Mouse (Mus musculus) liver, embryonic 11.5 days (tissue): ENCODE data around the gene Exoc6. TPM values are rescaled to one million over a fixed set of nuclear protein-coding genes. Genes with fewer than 3 reads are reported as not detected.

ENCODE experiments used
- ATAC-seq: fragments of 200-750 bp; cut with Nextera tagmentation; replicated peaks from 2 replicates; pipeline ENCODE4 v1.8.0; 2017; ENCODE audit warnings: moderate number of reproducible peaks, mild to moderate bottlenecking, moderate TSS enrichment, moderate library complexity; ENCODE audit not compliant: low FRiP score
- DNase-seq: peaks from one replicate; pipeline ENCODE4 v3.0.0-alpha.2; 2017; ENCODE audit warnings: low spot score
- H3K27ac ChIP-seq: fragments of 300-500 bp; sonication (generic); 2 replicates; pipeline ENCODE4 v1.5.1; 2014; ENCODE audit warnings: mild to moderate bottlenecking, low read depth, low read length, control low read depth
- H3K27me3 ChIP-seq: fragments of 300-500 bp; sonication (generic); replicated peaks from 2 replicates; pipeline ENCODE4 v1.6.1; 2014; ENCODE audit warnings: low read length, mixed read lengths; ENCODE audit not compliant: control insufficient read depth, insufficient read depth
- H3K36me3 ChIP-seq: fragments of 300-500 bp; sonication (generic); 2 replicates; pipeline ENCODE4 v1.6.1; 2014; ENCODE audit warnings: mild to moderate bottlenecking, low read length, moderate library complexity, mixed read lengths; ENCODE audit not compliant: control insufficient read depth, insufficient read depth
- H3K4me1 ChIP-seq: fragments of 300-500 bp; sonication (generic); replicated peaks from 2 replicates; pipeline ENCODE4 v1.6.1; 2014; ENCODE audit warnings: low read length, mixed read lengths; ENCODE audit not compliant: control insufficient read depth, insufficient read depth
- H3K4me2 ChIP-seq: fragments of 300-500 bp; sonication (generic); 2 replicates; pipeline ENCODE4 v1.6.1; 2014; ENCODE audit warnings: mild to moderate bottlenecking, control low read depth, moderate library complexity
- H3K4me3 ChIP-seq: fragments of 300-500 bp; sonication (generic); 2 replicates; pipeline ENCODE4 v1.5.1; 2014; ENCODE audit warnings: low read depth, low read length, control low read depth
- H3K9ac ChIP-seq: fragments of 300-500 bp; sonication (generic); 2 replicates; pipeline ENCODE4 v1.6.1; 2014; ENCODE audit warnings: low read depth, low read length, control low read depth
- H3K9me3 ChIP-seq: fragments of 300-500 bp; sonication (generic); 2 replicates; pipeline ENCODE4 v1.6.1; 2016; ENCODE audit warnings: low read length, inconsistent platforms, mixed read lengths; ENCODE audit not compliant: control insufficient read depth
- WGBS: fragments of 180-500 bp; shearing (Covaris S2); extraction: QIAGEN DNeasy Blood & Tissue Kit; methylation state at CpG from one replicate; pipeline ENCODE4 v1.1.7; 2014; 5-methylcytosine and 5-hydroxymethylcytosine counted together
- polyA plus RNA-seq: library from polyadenylated mRNA; unstranded; fragments of >200 nt; fragmentation: Nextera tagmentation; extraction: Ambion mirVana; gene quantifications from 2 replicates; pipeline ENCODE4 v1.2.1, GENCODE M21; 2014

The Exoc6 gene
- polyA plus RNA-seq, 1 experiment from 2014 or later = 53.3 TPM

DNA sequence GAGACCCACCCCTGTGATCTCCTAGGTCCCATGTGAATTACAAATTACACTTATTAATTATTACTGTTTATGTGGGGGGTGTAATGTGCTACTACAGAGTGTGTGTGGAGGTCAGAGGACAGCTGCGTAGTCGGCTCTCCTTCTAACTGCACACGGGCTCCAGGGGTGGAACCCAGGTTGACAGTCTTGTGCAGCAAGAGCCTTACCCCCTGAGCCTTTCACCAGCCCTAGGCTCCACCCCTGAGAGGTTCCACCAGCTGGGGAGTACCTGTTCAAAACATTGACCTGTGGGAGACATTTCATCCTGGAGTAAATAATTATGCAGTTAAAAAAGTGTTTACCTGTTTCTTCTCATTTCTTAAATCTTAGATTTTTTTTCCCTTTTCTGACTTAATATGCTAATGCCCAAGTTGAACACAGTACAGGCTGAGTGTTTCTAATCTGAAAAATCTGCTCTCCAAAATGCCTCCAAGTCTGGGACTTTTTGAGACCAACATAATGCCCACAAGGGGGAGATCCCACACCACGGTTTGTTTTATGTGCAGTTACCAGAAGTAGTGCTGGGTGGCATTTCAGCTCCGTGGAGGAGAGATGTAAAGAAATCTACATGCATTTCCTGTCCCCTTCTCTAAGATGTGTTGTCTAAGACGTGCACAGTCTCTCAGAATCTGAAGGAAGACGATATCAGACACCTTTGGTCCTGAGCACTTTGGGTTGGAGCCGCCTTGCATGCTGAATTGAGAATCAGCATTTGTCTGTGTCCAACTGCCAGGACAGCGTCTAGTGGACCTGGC lies 9.3 kb downstream of the Exoc6 start:
- Histone ChIP-seq H3K4me3 (peak overlapping the region; percentile 5; the same call in 1 of the 2 replicates), H3K4me2 (peak overlapping the region; percentile 60), H3K9ac (peak overlapping the region; percentile 51), H3K27ac (peak overlapping the region; percentile 82), H3K9me3 (no peaks in the 10 kb centered on the region), H3K27me3 (no peaks in the 10 kb centered on the region), H3K4me1 (peaks cover 66% of the 10 kb centered on the region), H3K36me3 (no peaks in the 10 kb centered on the region)
- DNase-seq = no peak
- 24% methylated on average over 9 of the region's 9 CpGs for WGBS
- peak; percentile 38 for ATAC-seq

DNA sequence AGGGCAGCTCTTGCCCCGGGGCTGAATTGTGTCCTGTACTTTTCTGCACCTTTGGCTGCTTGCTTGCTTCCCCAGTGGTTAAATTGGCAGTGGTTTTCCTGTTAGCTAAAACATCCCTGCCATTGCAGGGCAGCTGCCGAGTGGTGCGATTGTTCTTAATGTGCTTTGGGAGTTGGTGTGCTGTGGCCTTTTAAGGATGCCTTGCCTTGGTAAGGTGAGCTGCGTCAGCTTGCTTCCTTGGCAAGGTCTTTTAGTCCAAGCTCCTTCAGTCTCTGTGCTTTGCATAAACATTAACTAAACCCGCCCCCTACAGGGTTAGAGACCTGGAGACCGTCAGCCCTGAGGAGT lies 9.8 kb downstream of the Exoc6 start:
- peak overlapping the region; percentile 60 for H3K4me2 ChIP-seq
- no peaks in the 10 kb centered on the region for H3K27me3 ChIP-seq
- peak overlapping the region; percentile 5; the same call in 1 of the 2 replicates for H3K4me3 ChIP-seq
- no peak for DNase-seq
- 22% methylated on average over 6 of the region's 6 CpGs for WGBS
- peak overlapping the region; percentile 51; the same call in 1 of the 2 replicates for H3K9ac ChIP-seq
- peaks cover 64% of the 10 kb centered on the region for H3K4me1 ChIP-seq
- H3K9me3 ChIP-seq = no peaks in the 10 kb centered on the region
- no peaks in the 10 kb centered on the region for H3K36me3 ChIP-seq
- ATAC-seq = no peak
- peak overlapping the region; percentile 82 for H3K27ac ChIP-seq

DNA sequence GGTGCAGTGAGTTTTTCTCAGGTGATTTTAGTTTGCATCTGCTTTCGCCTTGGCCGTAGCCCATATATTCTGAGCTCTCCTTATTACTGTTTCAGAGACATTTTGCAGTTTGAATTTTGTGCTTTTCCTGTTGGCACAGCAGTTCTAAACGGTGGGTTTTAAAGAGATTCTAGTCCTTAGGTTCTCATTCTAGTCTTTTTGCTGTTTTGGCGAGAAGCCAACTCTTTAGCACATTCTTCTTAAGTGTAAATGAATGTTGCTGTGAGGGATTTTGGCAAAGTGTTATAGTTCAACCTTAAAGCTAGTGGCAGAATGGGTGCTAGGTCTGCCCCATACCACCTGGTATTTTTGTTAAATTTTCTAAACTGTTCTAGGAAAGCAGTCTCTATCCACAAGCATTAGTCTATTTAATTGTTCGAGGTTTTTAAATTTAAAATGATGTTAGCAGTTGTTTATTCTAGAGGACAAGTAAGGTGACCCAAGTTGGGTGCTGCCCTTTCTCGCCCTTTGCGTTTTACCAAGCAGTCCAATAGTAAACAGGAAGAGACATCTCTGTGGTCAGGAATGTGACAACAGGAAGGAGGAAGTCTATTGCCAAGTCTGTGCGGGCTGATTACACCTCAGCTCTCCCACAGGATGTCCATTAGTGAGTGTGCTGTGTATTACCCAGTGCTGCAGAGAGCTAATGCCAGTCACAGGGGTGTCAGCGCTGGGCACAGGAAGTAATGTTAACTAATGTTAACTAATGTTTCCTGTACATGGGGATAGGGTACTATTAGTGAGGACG lies 11.1 kb downstream of the Exoc6 start:
- WGBS = 42% methylated on average over 10 of the region's 10 CpGs
- H3K27ac ChIP-seq = peak overlapping the region; percentile 79
- peak overlapping the region; percentile 44 for H3K9ac ChIP-seq
- no peaks in the 10 kb centered on the region for H3K9me3 ChIP-seq
- peak overlapping the region; percentile 55 for H3K4me2 ChIP-seq
- DNase-seq (no peak), ATAC-seq (peak; percentile 61)
- H3K4me3 ChIP-seq = 0 out of 2 replicates have a peak overlapping the region, but pooled peaks have one; percentile 8
- peaks cover 52% of the 10 kb centered on the region for H3K4me1 ChIP-seq
- no peaks in the 10 kb centered on the region for H3K27me3 ChIP-seq
- H3K36me3 ChIP-seq = no peaks in the 10 kb centered on the region

DNA sequence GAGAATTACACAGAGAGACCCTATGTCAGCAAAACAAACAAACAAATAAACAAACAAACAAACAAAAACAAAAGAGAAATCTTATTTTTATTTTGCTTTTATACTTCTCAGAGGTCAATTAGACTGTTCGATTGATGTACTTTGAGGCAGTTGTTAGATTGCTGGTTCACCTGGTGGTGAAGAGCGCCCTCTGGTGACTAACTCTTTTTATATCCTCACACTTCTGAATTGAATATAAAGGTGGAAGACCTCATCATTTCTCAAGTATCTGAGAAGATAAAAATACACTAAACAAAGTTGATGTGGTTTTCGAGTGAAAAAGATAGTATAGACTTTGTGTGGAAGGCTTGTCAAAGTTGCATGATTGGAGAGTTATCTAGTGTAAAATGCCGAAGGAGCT lies 13.5 kb downstream of the Exoc6 start:
- Histone ChIP-seq H3K9me3 (no peaks in the 10 kb centered on the region), H3K27me3 (no peaks in the 10 kb centered on the region), H3K27ac (no peak overlapping the region), H3K4me1 (peaks cover 39% of the 10 kb centered on the region), H3K4me2 (no peak overlapping the region), H3K4me3 (no peak overlapping the region), H3K9ac (no peak overlapping the region), H3K36me3 (no peaks in the 10 kb centered on the region)
- DNase-seq = no peak
- ATAC-seq = no peak
- WGBS = 25% methylated on average over 4 of the region's 4 CpGs

- no peak overlapping the region for H3K4me3 ChIP-seq
- H3K9me3 ChIP-seq = no peaks in the 10 kb centered on the region
- no peak for DNase-seq
- peaks cover 20% of the 10 kb centered on the region for H3K4me1 ChIP-seq
- H3K27ac ChIP-seq = no peak overlapping the region
- no peaks in the 10 kb centered on the region for H3K36me3 ChIP-seq
- WGBS = 62% methylated on average over 7 of the region's 7 CpGs
- no peak overlapping the region for H3K9ac ChIP-seq
- no peak overlapping the region for H3K4me2 ChIP-seq
- ATAC-seq = no peak
- H3K27me3 ChIP-seq = no peaks in the 10 kb centered on the region
Observed at GRCm38 (mm10) chr19:37565806-37566205, 15.6 kb downstream of the Exoc6 start.

DNA sequence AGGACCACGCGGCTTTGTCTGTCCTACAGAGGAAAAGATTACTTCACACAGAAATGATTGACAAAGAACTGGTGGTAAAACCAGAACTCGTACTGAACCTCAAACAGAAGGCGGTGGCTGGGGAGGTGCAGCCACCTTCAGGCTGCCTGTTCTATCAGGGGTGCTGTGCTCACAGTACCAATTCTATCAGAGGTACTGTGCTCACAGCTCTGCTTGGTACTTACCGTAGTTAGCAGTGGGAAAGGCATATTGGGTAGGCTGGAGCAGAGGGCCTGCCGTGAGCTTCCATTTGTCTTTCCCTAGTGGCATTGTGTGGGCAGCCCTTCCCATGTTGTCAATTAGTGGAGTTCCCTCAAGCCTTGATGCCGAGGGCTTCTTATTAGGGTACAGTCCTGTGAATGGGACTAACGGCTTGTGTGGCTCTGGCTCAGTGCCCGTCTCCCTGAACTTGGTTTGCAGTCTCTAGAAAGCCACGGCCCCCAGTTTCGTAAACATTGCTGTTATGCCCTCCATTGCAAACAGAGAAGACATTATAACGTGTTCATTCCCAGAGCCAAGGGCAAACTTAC lies 19.1 kb downstream of the Exoc6 start:
- Histone ChIP-seq H3K4me3 (no peak overlapping the region), H3K27me3 (no peaks in the 10 kb centered on the region), H3K27ac (no peak overlapping the region), H3K9me3 (no peaks in the 10 kb centered on the region), H3K9ac (no peak overlapping the region), H3K4me1 (no peaks in the 10 kb centered on the region), H3K36me3 (peaks cover 3% of the 10 kb centered on the region; the same call in 1 of the 2 replicates), H3K4me2 (no peak overlapping the region)
- DNase-seq (no peak), ATAC-seq (no peak)
- 85% methylated on average over 12 of the region's 12 CpGs for WGBS

DNA sequence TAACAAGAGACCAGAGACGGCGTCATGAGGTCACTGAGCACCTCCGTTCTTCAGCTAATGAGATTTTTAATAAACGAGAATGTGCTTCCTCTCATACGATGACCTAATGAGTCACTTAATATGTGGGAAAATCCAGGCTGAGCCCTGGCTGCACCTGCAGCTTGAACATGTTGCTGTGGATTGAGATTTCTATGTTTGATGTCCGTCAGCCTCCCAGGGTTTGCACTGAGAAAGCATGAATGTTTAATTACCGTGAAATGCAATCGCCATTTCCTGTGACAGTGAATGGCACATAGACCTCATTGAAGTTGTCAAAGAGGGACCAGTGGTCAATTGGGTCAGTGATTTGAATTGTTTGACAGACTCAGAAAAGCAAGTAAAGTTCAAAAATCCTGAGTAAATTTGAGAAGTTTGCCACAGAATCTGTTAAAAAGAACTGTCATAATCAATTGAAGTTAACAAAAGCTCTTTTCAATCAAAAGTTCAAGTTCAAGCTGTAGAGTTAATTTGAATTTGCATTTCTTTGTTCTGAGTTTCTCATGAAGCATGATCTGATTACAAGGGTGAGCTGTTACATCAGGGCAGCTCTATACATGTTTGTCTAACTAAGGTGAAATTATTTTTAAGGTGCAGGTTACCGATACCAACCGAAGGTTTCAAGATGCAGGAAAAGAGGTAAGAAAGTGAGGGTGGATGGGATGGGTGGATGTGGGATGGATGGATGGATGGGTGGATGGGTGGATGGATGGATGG lies 20.9 kb downstream of the Exoc6 start:
- H3K4me3 ChIP-seq = no peak overlapping the region
- H3K4me1 ChIP-seq = no peaks in the 10 kb centered on the region
- H3K27ac ChIP-seq = no peak overlapping the region
- no peak for DNase-seq
- no peaks in the 10 kb centered on the region for H3K27me3 ChIP-seq
- ATAC-seq = no peak
- peaks cover 3% of the 10 kb centered on the region; the same call in 1 of the 2 replicates for H3K36me3 ChIP-seq
- no peak overlapping the region for H3K9ac ChIP-seq
- 89% methylated on average over 10 of the region's 10 CpGs for WGBS
- no peaks in the 10 kb centered on the region for H3K9me3 ChIP-seq
- no peak overlapping the region for H3K4me2 ChIP-seq

GRCm38 (mm10) chr19:37574802-37575201 lies 24.6 kb downstream of the Exoc6 start:
- H3K9ac ChIP-seq = no peak overlapping the region
- ATAC-seq = no peak
- no peak overlapping the region for H3K4me3 ChIP-seq
- no peaks in the 10 kb centered on the region for H3K4me1 ChIP-seq
- no peaks in the 10 kb centered on the region for H3K9me3 ChIP-seq
- WGBS = 58% methylated on average over 5 of the region's 5 CpGs
- DNase-seq = no peak
- peaks cover 3% of the 10 kb centered on the region; the same call in 1 of the 2 replicates for H3K36me3 ChIP-seq
- H3K27me3 ChIP-seq = no peaks in the 10 kb centered on the region
- no peak overlapping the region for H3K4me2 ChIP-seq
- no peak overlapping the region for H3K27ac ChIP-seq
